Mouse (Mus musculus) cerebellum, adult 2 months (tissue): Measurements from ENCODE around the gene Slc25a53.

Experiments used
- CTCF ChIP-seq: fragments of 200-500 bp; IDR thresholded peaks from 2 replicates; pipeline ENCODE4 v1.5.1; 2011; ENCODE audit warnings: low read depth, mild to moderate bottlenecking, control low read depth, low read length, moderate library complexity, borderline replicate concordance; ENCODE audit not compliant: insufficient read depth
- POLR2A ChIP-seq: fragments of 200-500 bp; IDR thresholded peaks from 2 replicates; pipeline ENCODE4 v1.6.1; 2011; ENCODE audit warnings: low read length, control low read depth, borderline replicate concordance; ENCODE audit not compliant: insufficient read depth

DNA sequence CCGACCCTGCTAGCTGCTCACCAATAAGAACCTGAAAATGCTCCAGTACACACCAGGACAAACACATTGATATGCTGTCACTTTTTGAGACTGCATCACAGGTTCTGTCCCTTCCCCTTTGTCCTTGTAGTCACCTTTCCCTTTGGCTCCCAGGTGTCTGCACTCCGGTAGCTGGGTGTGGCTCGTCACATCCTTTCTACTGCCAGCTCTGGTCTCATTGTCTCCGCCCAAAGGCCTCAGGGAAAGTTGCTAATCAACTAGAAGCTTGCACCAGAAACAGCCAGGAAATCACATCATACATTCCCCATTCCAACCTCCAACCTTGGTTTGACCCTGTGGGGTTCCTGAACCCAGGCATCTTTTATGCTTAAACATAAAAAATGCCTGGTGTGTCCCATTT is 3.8 kb downstream of the Slc25a53 start:
- TF ChIP-seq CTCF, result no peak
- no peak for TF ChIP-seq POLR2A
